Mouse (Mus musculus) urinary bladder, postnatal 10 days (tissue): ENCODE measurements around the gene Gm5936.
"Not testable (repeated sequence)": the region's sequence is repeated elsewhere in the genome, so short reads cannot be mapped to it uniquely, and the experiment has no call there.

Experiments used
- DNase-seq: peaks from one replicate; pipeline ENCODE4 v3.0.0; 2022; ENCODE audit warnings: low spot score

Gene Gm5936

GRCm38 (mm10) chrX:74836842-74837522 lies at the start of gene Gm5936:
TSS of gene Gm5936 (plus strand) at chrX:74837196.
- DNase-seq = not testable (repeated sequence)

- not testable (repeated sequence) for DNase-seq
Measured at GRCm38 (mm10) chrX:74856104-74856503, 19.1 kb downstream of the Gm5936 start.

DNA sequence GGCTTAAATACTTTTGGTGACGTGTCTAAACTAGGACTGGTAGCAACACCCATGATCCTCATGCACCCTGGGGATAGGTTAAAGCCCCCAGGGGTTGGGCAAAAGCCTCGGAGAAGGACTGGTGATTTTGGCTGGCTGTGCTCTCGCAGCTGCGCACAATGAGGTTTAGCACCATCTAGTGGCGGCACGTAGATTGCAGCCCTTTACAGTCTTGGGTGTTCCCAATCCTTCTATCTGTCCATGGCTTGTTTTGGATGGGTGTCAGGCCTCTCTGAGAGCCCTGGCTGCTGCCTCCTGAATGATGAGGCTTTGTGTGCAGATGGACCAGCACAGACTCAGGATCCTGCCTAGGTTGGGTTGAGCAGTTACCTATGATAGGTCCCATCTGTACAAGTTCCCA lies 43.1 kb downstream of the Gm5936 start:
- not testable (repeated sequence) for DNase-seq
